11 mouse cellular contexts compared by ENCODE assay signal in the genomic region with DNA sequence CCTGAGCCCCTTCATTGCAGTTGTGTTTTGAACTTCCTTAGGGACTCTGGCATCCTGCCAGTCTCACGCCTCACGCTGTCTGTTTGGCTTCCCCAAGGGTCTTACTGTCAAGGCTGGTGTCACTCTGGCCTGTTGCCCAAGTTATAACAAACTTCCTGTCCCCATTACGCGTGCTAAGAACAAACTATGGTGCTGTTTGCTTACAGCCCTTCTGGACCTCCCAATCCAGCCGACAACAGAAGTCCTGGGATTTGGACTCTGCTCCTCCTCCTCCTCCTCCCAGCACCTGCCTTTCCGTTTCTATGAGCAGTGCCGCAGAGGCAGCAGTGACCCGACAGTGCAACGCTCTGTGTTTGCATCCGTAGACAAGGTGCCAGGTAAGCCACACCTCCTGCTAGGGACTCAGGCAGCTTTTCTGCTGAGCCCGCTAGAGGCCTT.
DNase-seq lines count a peak whose midpoint lies in the region; TF ChIP-seq lines count a peak whose summit lies in the region.
"Had no signal": no experiment of that assay in that cellular context is flagged by ENCODE, and none has a peak within 500 bp of the region (broad histone marks: within the 10 kb centered on the region; RNA-seq: fewer than 3 reads in every experiment).

No protein-coding gene starts in this region.

- peak; percentile 44 for DNase-seq in left cerebral cortex, postnatal 4 days
- no peak for DNase-seq in left cerebral cortex, adult 9 months (ENCODE audit: low spot score in 2 of 2)
- DNase-seq in brain, embryonic 14.5 days (ENCODE audit: low read depth) = peak; percentile 42
- peak; percentile 78 for DNase-seq in kidney, adult 2 months
- peak; percentile 83 for DNase-seq in lung, postnatal 10 days
- no peak for DNase-seq in layer of hippocampus, postnatal 14 days (ENCODE audit: low spot score in 2 of 2)
- no peak for DNase-seq in urinary bladder, postnatal 10 days (ENCODE audit: low spot score)
- no peak for DNase-seq in gastrocnemius, adult 8-10 months (ENCODE audit: low spot score in 2 of 2)
- DNase-seq: right cerebral cortex, postnatal 14 days had no signal

- H3K4me3 ChIP-seq in kidney, adult 2 months (ENCODE audit: insufficient read depth, low read depth, low read length) = no peak overlapping the region
- H3K4me3 ChIP-seq: heart, embryonic 15.5 days; megakaryocyte, embryonic 14.5 days had no signal

- WGBS in kidney, adult 2 months = 25% methylated on average over 11 of the region's 11 CpGs

- intact Hi-C loops in left cerebral cortex, postnatal 4 days (cut with DNase I) = no loop called here

- no peak for TF ChIP-seq POLR2A in brain, embryonic 14.5 days (IDR thresholded peaks at IDR 0.05; ENCODE audit: borderline replicate concordance, extremely low read depth, insufficient read depth, insufficient read length, poor library complexity, severe bottlenecking)
- TF ChIP-seq POLR2A in kidney, adult 2 months (IDR thresholded peaks at IDR 0.05; ENCODE audit: low read depth, low read length) = no peak

- H3K27me3 ChIP-seq in kidney, adult 2 months (replicated peaks; ENCODE audit: control insufficient read depth, insufficient read depth, low read length) = no peaks in the 10 kb centered on the region
- H3K27me3 ChIP-seq: heart, embryonic 15.5 days; megakaryocyte, embryonic 14.5 days had no signal

- H3K4me1 ChIP-seq in kidney, adult 2 months (ENCODE audit: control insufficient read depth, insufficient read depth, low read length) = peaks cover 6% of the 10 kb centered on the region

- no peak for TF ChIP-seq CTCF in brain, embryonic 14.5 days (IDR thresholded peaks at IDR 0.05; ENCODE audit: borderline replicate concordance, extremely low read depth, insufficient read depth, insufficient read length)
- no peak for TF ChIP-seq CTCF in kidney, adult 2 months (conservative IDR thresholded peaks at IDR 0.05; ENCODE audit: insufficient read depth, insufficient read length, low read depth, low read length)

- H3K36me3 ChIP-seq in kidney, adult 2 months (ENCODE audit: control insufficient read depth, insufficient read depth, low read length) = no peaks in the 10 kb centered on the region
- H3K36me3 ChIP-seq: heart, embryonic 15.5 days had no signal

- no peak overlapping the region for H3K27ac ChIP-seq in kidney, adult 2 months (ENCODE audit: insufficient read depth, low read depth, low read length)
- H3K27ac ChIP-seq: heart, embryonic 15.5 days had no signal

Comparison
In these comparisons a context has a peak if more than half of its experiments do, and no peak if none do; other contexts are left out.
1. DNase-seq: peak in left cerebral cortex, postnatal 4 days (single experiment), brain, embryonic 14.5 days (single experiment), kidney, adult 2 months (single experiment) and lung, postnatal 10 days (single experiment); none in left cerebral cortex, adult 9 months (0 of 2), layer of hippocampus, postnatal 14 days (0 of 2), urinary bladder, postnatal 10 days (single experiment) and gastrocnemius, adult 8-10 months (0 of 2).